Mouse (Mus musculus): ENCODE measurements around the gene Lman2l. TPM values are rescaled to one million over a fixed set of nuclear protein-coding genes. Genes with fewer than 3 reads are reported as not detected.
A peak's percentile ranks its signal among the peaks of the same experiment; 100 is the strongest.

Gene Lman2l
- polyA plus RNA-seq, 1 experiment from 2014 or later = 13.2 TPM

GRCm38 (mm10) chr1:36429511-36429910 lies 15.6 kb downstream of the Lman2l start:
- Histone ChIP-seq H3K4me2 (no peak overlapping the region), H3K9ac (no peak overlapping the region), H3K36me3 (peaks cover 72% of the 10 kb centered on the region), H3K9me3 (replicated peaks) (no peaks in the 10 kb centered on the region), H3K4me1 (replicated peaks) (no peaks in the 10 kb centered on the region), H3K27ac (no peak overlapping the region), H3K27me3 (no peaks in the 10 kb centered on the region), H3K4me3 (replicated peaks) (no peak overlapping the region)
- no peak for ATAC-seq (ENCODE audit: low read depth)
- 80% methylated on average over 2 of the region's 2 CpGs for WGBS (ENCODE audit: insufficient replicate concordance)
- DNase-seq = no peak

DNA sequence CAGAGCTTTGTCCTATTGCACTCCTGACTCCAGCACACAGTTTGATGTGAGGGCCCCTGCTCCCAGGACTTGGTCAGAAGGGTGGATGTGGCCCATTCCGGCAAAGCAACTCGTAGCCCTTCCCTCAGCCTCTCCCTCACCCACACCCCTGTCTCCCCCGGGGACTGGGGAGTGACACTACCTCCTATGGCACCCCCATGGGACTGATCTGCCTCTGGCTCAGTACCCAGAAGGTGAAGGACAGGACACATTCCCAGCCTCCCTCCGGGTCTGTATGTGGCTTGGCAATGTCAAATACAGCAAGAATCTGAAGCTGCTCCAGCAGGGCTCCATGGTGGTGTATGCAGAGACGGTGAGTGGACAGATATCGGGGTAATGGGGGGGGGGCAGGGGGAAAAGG lies 40.5 kb downstream of the Lman2l start:
- ATAC-seq (ENCODE audit: low read depth) (no peak), DNase-seq (no peak)
- Histone ChIP-seq H3K36me3 (no peaks in the 10 kb centered on the region), H3K4me3 (replicated peaks) (no peak overlapping the region), H3K27me3 (no peaks in the 10 kb centered on the region), H3K4me1 (replicated peaks) (no peaks in the 10 kb centered on the region), H3K9me3 (replicated peaks) (no peaks in the 10 kb centered on the region), H3K9ac (no peak overlapping the region), H3K4me2 (no peak overlapping the region), H3K27ac (no peak overlapping the region)
- WGBS (ENCODE audit: insufficient replicate concordance) = 62% methylated on average over 6 of the region's 6 CpGs

- Histone ChIP-seq H3K9ac (no peak overlapping the region), H3K4me3 (replicated peaks) (no peak overlapping the region), H3K4me1 (replicated peaks) (no peaks in the 10 kb centered on the region), H3K27ac (no peak overlapping the region), H3K4me2 (no peak overlapping the region), H3K36me3 (no peaks in the 10 kb centered on the region), H3K9me3 (replicated peaks) (no peaks in the 10 kb centered on the region), H3K27me3 (no peaks in the 10 kb centered on the region)
- DNase-seq (no peak), ATAC-seq (ENCODE audit: low read depth) (no peak)
- WGBS (ENCODE audit: insufficient replicate concordance) = 61% methylated on average over 4 of the region's 4 CpGs
Observed at GRCm38 (mm10) chr1:36401509-36401908, 43.6 kb downstream of the Lman2l start.

- Histone ChIP-seq H3K4me2 (no peak overlapping the region), H3K4me3 (replicated peaks) (no peak overlapping the region), H3K9ac (no peak overlapping the region), H3K9me3 (replicated peaks) (no peaks in the 10 kb centered on the region), H3K4me1 (replicated peaks) (no peaks in the 10 kb centered on the region), H3K27me3 (no peaks in the 10 kb centered on the region), H3K27ac (no peak overlapping the region), H3K36me3 (no peaks in the 10 kb centered on the region)
- no peak for DNase-seq
- ATAC-seq (ENCODE audit: low read depth) = no peak
- 26% methylated on average over 6 of the region's 6 CpGs for WGBS (ENCODE audit: insufficient replicate concordance)
Observed at GRCm38 (mm10) chr1:36397041-36397440, 48.0 kb downstream of the Lman2l start.

DNA sequence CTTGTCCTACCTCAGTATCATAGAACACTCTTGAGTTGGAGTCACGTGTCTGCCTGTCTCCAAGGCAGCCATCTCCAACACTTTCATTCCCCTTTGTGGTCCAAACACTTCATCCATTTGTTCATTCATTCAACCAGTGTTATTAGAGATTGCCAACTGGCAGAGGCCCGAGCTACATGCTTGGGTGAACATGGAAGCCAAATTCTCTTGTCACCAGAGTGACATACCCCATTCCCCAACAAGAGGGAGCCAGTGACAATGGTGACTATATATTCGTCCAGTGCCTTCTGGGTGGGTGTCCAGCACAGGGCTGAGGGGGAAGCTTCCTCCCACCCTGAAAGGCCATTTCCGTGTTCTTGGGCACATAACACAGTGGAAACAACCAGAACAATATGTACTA lies 65.5 kb downstream of the Lman2l start:
- Histone ChIP-seq H3K4me2 (no peak overlapping the region), H3K27ac (no peak overlapping the region), H3K4me3 (replicated peaks) (no peak overlapping the region), H3K9me3 (replicated peaks) (no peaks in the 10 kb centered on the region), H3K4me1 (replicated peaks) (peaks cover 11% of the 10 kb centered on the region), H3K9ac (no peak overlapping the region), H3K27me3 (0 out of 2 replicates have a peak, but pooled peaks cover 7% of the 10 kb centered on the region), H3K36me3 (no peaks in the 10 kb centered on the region)
- no peak for ATAC-seq (ENCODE audit: low read depth)
- no peak for DNase-seq
- 54% methylated on average over 4 of the region's 4 CpGs for WGBS (ENCODE audit: insufficient replicate concordance)

GRCm38 (mm10) chr1:36378880-36379279 lies 66.2 kb downstream of the Lman2l start:
- Histone ChIP-seq H3K4me2 (no peak overlapping the region), H3K9ac (no peak overlapping the region), H3K4me3 (replicated peaks) (no peak overlapping the region), H3K27me3 (peaks cover 13% of the 10 kb centered on the region; the same call in 1 of the 2 replicates), H3K9me3 (replicated peaks) (no peaks in the 10 kb centered on the region), H3K4me1 (replicated peaks) (peaks cover 11% of the 10 kb centered on the region), H3K27ac (no peak overlapping the region), H3K36me3 (no peaks in the 10 kb centered on the region)
- 30% methylated on average over 6 of the region's 6 CpGs for WGBS (ENCODE audit: insufficient replicate concordance)
- ATAC-seq (ENCODE audit: low read depth) = peak; percentile 62; the same call in 1 of the 2 replicates
- DNase-seq = peak; percentile 33

DNA sequence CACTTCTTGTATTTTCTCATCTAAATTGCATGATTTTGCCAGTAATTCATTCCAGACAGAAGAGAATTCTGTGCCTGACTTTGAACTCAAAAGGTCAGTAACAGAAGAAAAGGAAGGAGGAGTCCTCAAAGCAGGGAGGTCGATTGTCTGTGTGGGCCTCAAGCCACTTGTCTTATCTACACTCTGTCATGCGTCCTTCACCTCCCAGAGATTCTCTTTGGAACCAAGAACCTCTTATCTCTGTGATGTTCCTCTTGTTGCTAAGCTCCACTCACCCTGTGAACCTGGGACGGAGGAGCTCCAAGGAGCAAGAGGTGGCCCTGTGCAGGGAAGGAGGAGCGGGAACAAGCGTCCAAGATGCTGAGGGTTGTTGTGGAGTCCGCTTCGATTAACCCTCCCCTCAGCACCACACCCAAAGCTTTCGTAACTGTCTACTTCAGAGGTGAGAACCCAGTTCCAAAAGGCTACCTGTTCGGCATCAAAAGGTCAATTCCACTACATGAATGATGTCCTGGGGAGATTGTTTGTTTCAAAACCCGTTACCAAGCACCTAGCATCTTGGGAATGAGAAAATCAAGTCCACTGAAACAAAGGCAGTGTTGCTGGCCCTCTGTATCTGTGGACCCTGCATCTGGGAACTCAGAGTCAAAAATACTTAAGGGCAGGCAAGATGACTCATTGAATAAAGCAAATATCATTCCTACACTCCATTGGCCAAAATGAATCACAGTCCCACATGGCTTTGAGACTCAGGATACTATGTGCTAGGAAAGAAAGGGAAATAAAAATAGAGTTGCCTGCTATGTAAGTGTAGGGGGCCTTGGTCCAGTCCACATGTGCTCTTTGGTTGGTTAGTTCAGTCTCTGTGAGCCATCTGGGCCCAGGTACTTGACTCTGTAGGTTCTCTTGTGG lies 72.9 kb downstream of the Lman2l start, which contains the start of gene Fer1l5:
Gene Fer1l5 (plus strand): TSS at position 358 of the 912 bp plus-strand sequence.
- Histone ChIP-seq H3K4me1 (replicated peaks) (peaks cover 28% of the 10 kb centered on the region), H3K9me3 (replicated peaks) (no peaks in the 10 kb centered on the region), H3K36me3 (0 out of 2 replicates have a peak, but pooled peaks cover 4% of the 10 kb centered on the region), H3K27ac (no peak within 1 kb of the TSS), H3K4me2 (no peak within 1 kb of the TSS), H3K4me3 (replicated peaks) (no peak within 1 kb of the TSS), H3K27me3 (peaks cover 27% of the 10 kb centered on the region; the same call in 1 of the 2 replicates), H3K9ac (no peak within 1 kb of the TSS)
- 48% methylated on average over 10 of the region's 10 CpGs for WGBS (ENCODE audit: insufficient replicate concordance)
- peak; percentile 11 for DNase-seq
- no peak for ATAC-seq (ENCODE audit: low read depth)

DNA sequence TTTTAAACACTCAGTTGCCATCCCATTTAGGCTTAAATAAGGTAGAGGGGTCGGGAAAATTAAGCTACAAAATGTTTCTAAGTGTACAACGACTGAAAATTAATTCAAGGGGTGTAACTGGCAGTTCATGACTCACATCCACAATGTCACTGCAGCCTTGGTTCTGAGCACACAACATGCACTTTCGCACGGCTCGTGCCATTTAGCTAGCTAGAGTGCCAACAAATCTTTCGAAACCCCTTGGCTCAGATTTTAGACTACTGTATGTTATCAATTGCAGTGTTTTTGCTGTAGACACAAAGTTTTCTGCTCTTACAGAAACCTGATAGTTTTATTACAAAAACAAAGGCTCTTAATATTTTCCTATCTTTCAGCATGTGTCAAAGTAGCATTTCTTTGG lies 74.2 kb downstream of the Lman2l start:
- Histone ChIP-seq H3K36me3 (peaks cover 10% of the 10 kb centered on the region), H3K4me3 (replicated peaks) (no peak overlapping the region), H3K4me2 (no peak overlapping the region), H3K27me3 (peaks cover 27% of the 10 kb centered on the region; the same call in 1 of the 2 replicates), H3K4me1 (replicated peaks) (peaks cover 35% of the 10 kb centered on the region), H3K9me3 (replicated peaks) (no peaks in the 10 kb centered on the region), H3K27ac (no peak overlapping the region), H3K9ac (no peak overlapping the region)
- DNase-seq (no peak), ATAC-seq (ENCODE audit: low read depth) (no peak)
- WGBS (ENCODE audit: insufficient replicate concordance) = 72% methylated on average over 6 of the region's 6 CpGs

Other genes starting within 250 kb of the Lman2l start
- gene Uggt1, start 200.6 kb downstream of the Lman2l start, polyA plus RNA-seq (2015; fragmentation: Nextera tagmentation; extraction: Ambion mirVana) = 18.4 and 22.2 TPM in 2 replicates
- gene Neurl3, start 170.6 kb downstream of the Lman2l start, polyA plus RNA-seq (2015; fragmentation: Nextera tagmentation; extraction: Ambion mirVana) = 2.4 and 2.8 TPM in 2 replicates
- 2.1 and 2.2 TPM in 2 replicates for gene Arid5a, start 137.5 kb downstream of the Lman2l start, polyA plus RNA-seq (2015; fragmentation: Nextera tagmentation; extraction: Ambion mirVana)
- gene Kansl3, start 76.1 kb downstream of the Lman2l start, polyA plus RNA-seq (2015; fragmentation: Nextera tagmentation; extraction: Ambion mirVana) = 10.9 and 12.2 TPM in 2 replicates
- 0.23 TPM in 2 replicates for gene Fer1l5, start 73.0 kb downstream of the Lman2l start, polyA plus RNA-seq (2015; fragmentation: Nextera tagmentation; extraction: Ambion mirVana)
- gene Cnnm4, start 26.3 kb upstream of the Lman2l start, polyA plus RNA-seq (2015; fragmentation: Nextera tagmentation; extraction: Ambion mirVana) = 3.2 and 3.5 TPM in 2 replicates
- gene Cnnm3, start 66.6 kb upstream of the Lman2l start, polyA plus RNA-seq (2015; fragmentation: Nextera tagmentation; extraction: Ambion mirVana) = 0.97 and 0.98 TPM in 2 replicates
- gene Ankrd23, start 91.6 kb upstream of the Lman2l start, polyA plus RNA-seq (2015; fragmentation: Nextera tagmentation; extraction: Ambion mirVana) = 2.4 and 2.5 TPM in 2 replicates
- 0.14 TPM in 1 of 2 replicates, not detected in the other for gene Gm42417, start 94.2 kb upstream of the Lman2l start, polyA plus RNA-seq (2015; fragmentation: Nextera tagmentation; extraction: Ambion mirVana)
- 7.2 and 7.4 TPM in 2 replicates for gene Ankrd39, start 102.2 kb upstream of the Lman2l start, polyA plus RNA-seq (2015; fragmentation: Nextera tagmentation; extraction: Ambion mirVana)
- 1.8 and 1.9 TPM in 2 replicates for gene Sema4c, start 113.1 kb upstream of the Lman2l start, polyA plus RNA-seq (2015; fragmentation: Nextera tagmentation; extraction: Ambion mirVana)
- gene Fam178b, start 237.9 kb upstream of the Lman2l start, polyA plus RNA-seq (2015; fragmentation: Nextera tagmentation; extraction: Ambion mirVana) = 0.15 and 0.17 TPM in 2 replicates
- gene Cox5b, start 246.2 kb upstream of the Lman2l start, polyA plus RNA-seq (2015; fragmentation: Nextera tagmentation; extraction: Ambion mirVana) = 499 and 526 TPM in 2 replicates

All from liver, embryonic 13.5 days (tissue).